Mouse (Mus musculus) gastrocnemius, adult 18-20 months (tissue): ENCODE measurements around the gene Skap1. TPM values are rescaled to one million over a fixed set of nuclear protein-coding genes. Genes with fewer than 3 reads are reported as not detected.
A peak's percentile ranks its signal among the peaks of the same experiment; 100 is the strongest.

Experiments used
- DNase-seq: peaks from one replicate; pipeline ENCODE4 v3.0.0; 2021; ENCODE audit warnings: low spot score
- total RNA-seq, 2 experiments: library from RNA; stranded (reverse); gene quantifications; 2 replicates each; pipeline ENCODE4 v1.2.3; 2021

Skap1 gene
- total RNA-seq, 2 experiments from 2014 or later, result not detected

DNA sequence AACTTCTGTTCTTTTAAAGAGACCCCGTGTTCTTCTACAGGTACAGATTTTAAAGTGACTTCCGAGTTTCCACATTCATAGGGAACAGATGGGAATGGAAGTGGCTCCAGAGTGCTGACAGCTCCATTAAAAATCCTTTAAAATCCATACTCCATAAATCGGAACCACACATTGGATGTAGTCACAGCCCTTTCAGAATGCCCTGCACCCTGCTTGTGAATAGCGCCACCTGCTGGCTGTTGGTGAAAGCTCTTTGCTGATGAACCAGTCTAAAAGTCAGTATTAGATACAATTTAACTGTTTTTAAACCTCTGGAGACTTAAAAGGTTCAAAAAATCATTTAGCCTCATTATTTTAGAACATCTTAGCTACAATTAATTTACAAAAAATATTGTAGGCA is 156.8 kb downstream of the Skap1 start:
- DNase-seq, result peak; percentile 52

DNA sequence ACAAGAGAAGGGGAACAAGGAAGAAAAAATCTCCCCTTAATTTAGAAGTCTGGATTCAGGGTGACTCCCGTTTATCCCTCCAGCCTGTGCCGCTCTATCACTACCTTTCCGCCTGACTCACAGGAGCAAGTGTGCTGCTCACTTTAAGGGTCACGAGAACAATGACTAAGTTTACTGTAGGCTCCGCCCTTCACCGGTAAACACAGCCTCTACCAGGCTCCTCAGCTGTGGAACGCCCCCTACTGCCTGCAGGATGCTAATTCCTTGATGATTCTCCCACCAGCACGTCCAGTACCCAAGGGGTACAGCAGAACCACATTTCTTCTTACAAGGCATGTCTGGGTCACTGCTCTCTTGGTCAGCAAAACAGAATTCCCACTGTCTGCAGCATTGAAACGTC is 158.4 kb downstream of the Skap1 start:
- peak; percentile 4 for DNase-seq

DNA sequence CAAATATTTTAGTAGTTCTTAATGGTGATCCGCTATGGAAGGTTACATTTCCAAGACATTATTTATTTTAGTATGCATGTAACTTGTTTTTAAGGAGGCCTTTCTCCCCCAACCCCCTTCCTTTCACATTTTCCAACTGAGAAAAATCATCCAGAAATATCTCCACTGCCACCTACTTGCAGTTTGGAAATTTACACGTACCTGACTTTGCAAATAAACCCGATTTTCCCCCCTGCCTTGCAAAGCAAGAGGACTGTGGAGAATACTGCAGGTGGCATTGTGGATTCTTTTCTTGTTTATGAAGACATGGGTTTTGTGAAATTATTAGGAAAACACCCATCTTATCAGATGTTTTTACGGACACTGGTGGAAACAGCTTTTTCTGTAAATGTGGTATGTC is 160.0 kb downstream of the Skap1 start:
- no peak for DNase-seq

GRCm38 (mm10) chr11:96629775-96630174 is 165.4 kb downstream of the Skap1 start:
- DNase-seq, result no peak

DNA sequence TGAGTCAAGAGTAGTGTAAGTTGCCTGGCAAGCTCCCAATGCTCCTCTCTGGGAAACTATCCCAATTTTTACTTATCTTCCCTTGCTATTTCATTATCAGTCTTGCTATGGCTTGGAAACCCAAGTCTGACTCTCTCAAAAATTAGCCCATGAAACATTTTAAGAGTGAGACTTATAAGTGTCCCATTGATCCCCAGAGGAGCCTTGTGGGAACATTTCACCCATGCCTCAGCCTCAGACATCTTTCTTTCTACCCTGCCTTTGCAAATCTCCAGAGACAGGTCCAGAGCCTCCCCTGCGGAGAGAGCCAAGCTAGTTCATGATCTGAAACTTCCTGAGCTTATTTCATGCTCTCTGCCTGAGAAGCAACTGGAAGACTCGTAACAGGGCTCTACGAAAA is 167.1 kb downstream of the Skap1 start:
- no peak for DNase-seq

DNA sequence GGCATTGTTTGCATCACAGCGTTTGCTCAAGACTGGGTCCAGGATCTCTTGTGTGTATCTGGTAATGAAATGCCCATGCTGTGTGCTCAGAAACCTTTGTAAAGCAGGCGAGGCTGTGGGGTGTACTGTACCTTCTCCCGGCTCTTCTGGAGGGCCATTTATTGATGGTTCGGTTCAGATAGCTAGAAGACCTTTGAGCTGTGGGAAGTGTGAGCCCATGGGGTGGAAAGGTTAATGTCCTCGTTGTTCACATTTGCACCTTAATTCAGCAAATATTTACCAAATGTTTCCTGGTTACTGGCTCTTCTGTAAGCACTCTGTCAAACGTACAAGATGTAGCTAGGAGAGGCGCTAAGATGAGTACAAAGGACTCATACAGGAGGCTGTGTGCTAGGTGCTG is 173.5 kb downstream of the Skap1 start:
- DNase-seq, result no peak

DNA sequence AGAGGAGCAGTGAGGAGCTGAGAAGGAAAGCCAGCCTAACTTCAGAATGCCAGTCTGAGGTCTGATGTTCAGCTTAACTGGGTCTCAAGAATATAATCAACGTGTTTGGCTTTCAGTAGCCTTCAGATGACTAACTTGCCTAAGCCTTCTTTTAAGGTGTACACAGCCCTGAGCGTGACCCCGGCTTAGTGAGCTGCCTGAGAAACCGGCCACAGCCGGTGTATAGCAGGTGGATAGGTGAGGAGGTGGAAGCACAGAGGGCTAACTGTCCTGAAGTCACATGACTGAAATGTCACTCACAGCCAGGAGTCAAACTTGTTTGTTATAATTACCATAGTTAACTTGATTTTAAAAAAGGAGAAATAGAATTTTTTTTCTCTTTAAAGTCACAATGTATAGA is 175.4 kb downstream of the Skap1 start:
- no peak for DNase-seq

DNA sequence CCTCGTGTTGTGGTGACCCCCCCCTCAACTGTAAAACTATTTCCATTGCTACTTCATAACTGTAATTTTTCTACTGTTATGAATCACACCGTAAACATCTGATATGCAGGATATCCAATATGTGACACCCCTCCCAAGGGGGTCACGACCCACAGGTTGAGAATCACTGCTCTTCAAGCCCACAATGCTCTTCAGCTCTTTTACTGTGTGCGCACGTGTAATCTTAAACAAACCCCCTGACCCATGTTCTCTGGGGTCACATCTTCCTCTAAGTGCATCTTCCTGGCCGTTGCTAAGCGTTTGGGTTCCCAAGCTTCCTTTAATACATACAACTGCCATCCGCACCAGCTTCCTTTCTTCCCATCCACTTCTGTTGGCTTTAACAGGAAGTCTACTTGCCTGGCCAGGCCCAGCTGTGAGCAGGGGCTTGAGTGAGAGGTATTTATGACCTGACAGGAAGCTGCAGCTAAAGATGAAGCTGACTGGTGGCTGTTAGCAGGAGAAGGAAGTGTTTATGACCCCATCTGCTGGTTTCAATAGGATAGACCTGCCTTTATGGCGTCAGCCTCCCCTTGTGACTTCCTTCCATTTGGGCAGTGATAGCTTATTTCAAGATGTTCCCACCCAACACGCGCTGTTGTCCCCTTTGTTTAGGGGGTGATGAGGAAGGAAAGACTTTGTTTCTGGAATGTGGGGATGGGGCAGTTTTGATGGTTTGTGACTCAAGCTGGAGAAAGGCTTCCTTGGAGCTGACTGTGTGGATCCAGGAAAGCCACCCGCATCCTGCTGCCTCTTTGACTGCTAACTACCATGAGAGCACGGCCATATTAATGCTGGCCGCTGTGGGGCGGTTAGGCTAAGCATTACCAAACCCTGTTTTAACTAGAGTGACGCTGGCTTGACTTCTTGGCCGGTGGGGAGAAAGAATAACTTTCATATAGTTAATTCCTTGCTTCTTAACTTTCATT is 178.1 kb downstream of the Skap1 start:
- no peak for DNase-seq

DNA sequence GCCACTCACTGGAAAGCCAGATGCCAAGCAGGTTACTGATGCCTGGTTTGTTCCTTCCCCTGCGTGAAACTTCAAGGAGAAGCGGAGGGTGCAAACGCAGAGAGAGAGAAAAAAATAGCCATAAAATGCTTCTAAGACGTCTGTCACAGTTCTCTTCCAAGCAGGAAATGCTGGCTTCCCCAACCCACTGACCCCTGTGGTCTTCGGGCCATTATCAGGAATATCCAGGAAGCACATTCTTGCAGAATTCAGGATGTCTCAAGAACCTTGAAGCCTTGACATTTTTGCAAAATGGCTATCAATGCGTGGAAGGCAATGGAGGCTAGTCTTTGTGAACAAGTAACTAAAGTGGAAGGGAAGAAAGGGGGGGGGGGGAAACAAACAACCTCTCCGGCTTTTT is 180.6 kb downstream of the Skap1 start:
- DNase-seq, result no peak

DNA sequence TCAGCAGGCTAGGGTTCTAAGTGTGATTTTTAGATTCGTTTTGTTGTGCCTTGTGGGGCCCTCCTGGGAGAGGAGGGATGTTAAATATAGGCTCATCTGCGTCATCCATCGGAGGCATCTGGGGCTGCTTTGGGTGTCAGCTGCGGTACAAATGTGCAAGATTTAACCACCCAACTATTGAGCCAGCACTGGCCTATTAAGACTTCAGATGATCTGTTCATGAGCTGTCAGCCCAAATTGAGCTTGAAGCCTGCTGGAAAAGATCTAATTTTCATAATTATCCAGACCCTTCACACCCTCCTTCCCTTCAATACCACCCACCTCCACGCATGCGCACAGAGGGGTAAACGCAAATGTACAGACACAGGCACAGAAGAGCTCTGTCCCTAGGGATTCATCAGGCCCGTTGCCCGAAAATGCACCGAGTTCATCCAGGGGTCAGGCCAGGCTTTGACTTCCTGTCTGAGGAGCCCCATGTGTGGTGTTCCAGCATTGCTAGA is 181.2 kb downstream of the Skap1 start:
- peak; percentile 19 for DNase-seq

GRCm38 (mm10) chr11:96651848-96652247 is 187.5 kb downstream of the Skap1 start:
- DNase-seq, result no peak

- DNase-seq, result no peak
These were observed 189.5 kb downstream of the Skap1 start for GRCm38 (mm10) chr11:96653867-96654266.

DNA sequence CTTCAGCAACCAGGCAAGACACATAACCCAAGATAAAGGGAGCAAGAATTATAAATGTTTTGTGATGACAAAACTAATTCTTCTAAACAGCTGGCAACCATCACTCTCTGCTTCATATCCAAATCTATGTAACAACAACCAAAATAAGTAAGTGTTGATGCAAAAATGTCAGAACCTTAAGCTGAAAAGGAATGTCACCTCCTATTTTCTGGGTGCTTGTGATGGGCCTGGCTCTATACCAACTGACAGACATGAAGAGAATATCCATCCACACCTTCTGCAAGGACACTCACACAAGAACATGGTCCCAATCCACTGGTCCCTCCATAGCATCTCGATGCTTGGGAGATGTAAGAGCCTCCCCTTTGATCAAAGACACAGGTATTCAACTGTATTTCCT is 194.0 kb downstream of the Skap1 start:
- no peak for DNase-seq

DNA sequence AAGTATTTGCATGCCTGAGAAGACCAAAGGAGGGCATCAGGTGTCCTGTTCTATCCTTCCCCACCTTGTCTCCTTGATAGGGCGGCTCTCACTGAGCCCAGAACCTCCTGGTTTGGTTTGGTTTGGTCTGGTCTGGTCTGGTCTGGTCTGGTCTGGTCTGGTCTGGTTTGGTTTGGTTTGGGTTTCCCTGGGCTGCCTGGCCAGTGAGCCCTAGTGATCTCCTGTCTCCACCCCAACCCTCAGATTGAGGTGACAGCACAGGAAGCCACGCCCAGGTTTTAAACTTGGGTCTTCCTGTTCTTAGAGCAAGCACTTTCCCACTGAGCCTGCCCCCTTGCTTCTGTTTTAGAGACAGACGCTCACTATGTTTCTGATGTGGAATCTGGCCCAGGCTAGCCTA is 202.5 kb downstream of the Skap1 start:
- DNase-seq, result no peak

- DNase-seq, result no peak
These were observed 204.0 kb downstream of the Skap1 start for GRCm38 (mm10) chr11:96668367-96668766.

GRCm38 (mm10) chr11:96673792-96674191 is 209.4 kb downstream of the Skap1 start:
- DNase-seq, result no peak

- no peak for DNase-seq
These were observed 210.5 kb downstream of the Skap1 start for GRCm38 (mm10) chr11:96674786-96675365.

DNA sequence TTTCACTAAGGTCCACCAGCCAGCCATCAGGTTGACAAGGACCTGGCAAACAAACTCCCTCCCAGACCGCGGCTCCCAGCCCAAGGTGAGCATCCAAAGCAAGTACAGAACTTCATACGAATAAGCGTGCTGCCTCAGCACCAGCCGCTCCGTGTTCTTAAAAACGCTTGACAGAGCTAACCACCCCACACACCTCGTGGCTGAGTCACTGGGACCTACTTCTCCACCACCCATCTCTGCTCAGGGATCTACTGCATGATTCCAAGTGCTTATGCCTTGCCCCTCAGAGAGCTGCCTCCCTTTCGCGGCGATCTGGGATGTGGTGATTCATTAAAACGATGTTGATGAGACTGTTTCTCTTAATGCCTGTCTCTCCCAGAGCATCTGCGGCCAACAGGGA is 213.6 kb downstream of the Skap1 start:
- DNase-seq, result no peak

GRCm38 (mm10) chr11:96679026-96679425 is 214.6 kb downstream of the Skap1 start:
- no peak for DNase-seq

DNA sequence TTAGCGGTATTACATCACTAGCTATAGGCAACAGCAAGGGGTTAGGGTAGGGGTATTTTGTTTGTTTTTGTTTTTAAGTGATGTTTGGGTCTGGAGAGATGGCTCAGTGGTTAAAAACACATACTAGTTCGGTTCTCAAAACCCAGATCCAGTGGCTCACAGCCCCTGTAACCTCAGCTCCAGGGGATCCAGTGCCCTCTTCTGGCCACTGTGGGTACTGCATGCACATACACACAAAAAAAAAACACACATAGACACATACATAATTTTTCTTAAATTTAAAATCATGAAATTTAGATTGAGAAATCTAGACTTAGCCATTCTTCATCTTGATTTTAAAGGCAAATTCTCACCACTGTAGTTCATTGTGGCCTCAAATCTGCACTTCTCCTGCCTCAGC is 221.0 kb downstream of the Skap1 start:
- DNase-seq, result no peak

GRCm38 (mm10) chr11:96686713-96687280 is 222.4 kb downstream of the Skap1 start:
- no peak for DNase-seq

- no peak for DNase-seq
These were observed 227.9 kb downstream of the Skap1 start for GRCm38 (mm10) chr11:96692250-96692649.
